ENCODE assay signal across 9 mouse cellular contexts in the genomic region with DNA sequence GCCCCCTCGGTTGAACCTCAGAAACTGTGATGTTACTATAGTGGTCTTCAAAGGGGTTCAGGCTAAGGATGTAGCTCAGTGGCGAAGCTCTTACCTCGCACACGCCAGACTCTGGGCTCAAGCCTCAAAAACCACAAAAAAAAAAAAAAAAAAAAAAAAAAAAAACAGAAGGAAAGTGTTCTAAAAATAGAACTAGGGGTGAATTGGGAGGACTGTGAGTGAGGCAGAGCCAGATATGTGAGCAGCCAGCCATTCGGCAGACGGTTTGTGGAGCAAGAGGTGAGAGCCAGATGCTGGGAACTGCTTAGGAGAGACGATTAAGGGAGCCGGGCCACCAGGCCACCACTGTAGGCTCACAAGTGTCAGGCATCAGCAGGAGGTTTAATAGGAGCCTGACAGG.
DNase-seq lines count a peak whose midpoint lies in the region; ATAC-seq and TF ChIP-seq lines count a peak whose summit lies in the region.
"Had no signal": no experiment of that assay in that cellular context is flagged by ENCODE, and none has a peak within 500 bp of the region (broad histone marks: within the 10 kb centered on the region; RNA-seq: fewer than 3 reads in every experiment).

No protein-coding gene starts in this region.

- peaks cover 10% of the 10 kb centered on the region; the same call in 1 of the 2 replicates for H3K36me3 ChIP-seq in kidney, postnatal 0 days (ENCODE audit: insufficient read depth, low read length)
- H3K36me3 ChIP-seq in MEL (ENCODE audit: control insufficient read depth in 1 of 2, insufficient read depth in 2 of 2, low read length in 2 of 2) = peaks cover 0 to 2% of the 10 kb centered on the region in 2 experiments; a peak in 1 of 4 replicates
- H3K36me3 ChIP-seq in intestine, embryonic 14.5 days (ENCODE audit: control insufficient read depth, insufficient read depth, low read length) = no peaks in the 10 kb centered on the region

- no peak for TF ChIP-seq POLR2A in MEL (IDR thresholded peaks at IDR 0.05; ENCODE audit: control insufficient read depth in 1 of 2, insufficient read depth in 1 of 2, low read depth in 1 of 2, low read length in 2 of 2, poor library complexity in 1 of 2)

- peaks cover 18% of the 10 kb centered on the region for H3K4me1 ChIP-seq in kidney, postnatal 0 days (replicated peaks; ENCODE audit: insufficient read depth, low read length)
- H3K4me1 ChIP-seq in MEL (ENCODE audit: control insufficient read depth in 1 of 2, insufficient read depth in 2 of 2, low read length in 2 of 2) = peaks cover 0 to 8% of the 10 kb centered on the region in 2 experiments; a peak in 2 of 4 replicates
- H3K4me1 ChIP-seq in brown adipose tissue, adult 24 weeks (ENCODE audit: control insufficient read depth, insufficient read depth, insufficient read length, low read length) = peaks cover 64% of the 10 kb centered on the region
- H3K4me1 ChIP-seq in intestine, embryonic 14.5 days (replicated peaks; ENCODE audit: control insufficient read depth, insufficient read depth, low read length) = peaks cover 24% of the 10 kb centered on the region

- no peak for TF ChIP-seq EP300 in MEL (IDR thresholded peaks at IDR 0.05; ENCODE audit: low read depth in 1 of 2, low read length in 2 of 2)

- H3K79me2 ChIP-seq in MEL (ENCODE audit: control insufficient read depth, insufficient read depth, low read length, poor library complexity) = no peaks in the 10 kb centered on the region

- H3K4me2 ChIP-seq in kidney, postnatal 0 days (ENCODE audit: low read length) = 0 out of 2 replicates have a peak overlapping the region, but pooled peaks have one; percentile 2
- no peak overlapping the region for H3K4me2 ChIP-seq in intestine, embryonic 14.5 days (ENCODE audit: low read length)

- peak; percentile 67 for DNase-seq in kidney, postnatal 0 days (ENCODE audit: low spot score)
- DNase-seq in kidney, adult 11 months = no peak
- DNase-seq in MEL (ENCODE audit: low read depth, low spot score) = peak; percentile 31
- no peak for DNase-seq in intestine, embryonic 14.5 days (ENCODE audit: low spot score)
- no peak for DNase-seq in T-cell, adult 2 months (ENCODE audit: low spot score)
- DNase-seq in frontal cortex, postnatal 10 days (ENCODE audit: low spot score in 2 of 2) = no peak
- DNase-seq in c-Kit-positive CD71-positive TER-119-positive erythroid progenitor cells, embryonic 14.5 days (ENCODE audit: low spot score) = no peak
- DNase-seq: cerebellum, adult 11-12 months had no signal

- 24% methylated on average over 8 of the region's 8 CpGs for WGBS in kidney, postnatal 0 days
- WGBS in intestine, embryonic 14.5 days = 30% methylated on average over 8 of the region's 8 CpGs

- no peak overlapping the region for H3K4me3 ChIP-seq in kidney, postnatal 0 days (replicated peaks; ENCODE audit: low read depth, low read length)
- no peak overlapping the region for H3K4me3 ChIP-seq in MEL (ENCODE audit: control insufficient read depth in 1 of 2, insufficient read depth in 1 of 2, low read depth in 2 of 2, low read length in 2 of 2)
- no peak overlapping the region for H3K4me3 ChIP-seq in brown adipose tissue, adult 24 weeks (ENCODE audit: insufficient read depth, low read depth, low read length)
- no peak overlapping the region for H3K4me3 ChIP-seq in intestine, embryonic 14.5 days (ENCODE audit: low read depth, low read length)

- no peak for TF ChIP-seq CTCF in kidney, postnatal 0 days (IDR thresholded peaks at IDR 0.05; ENCODE audit: low read depth)
- TF ChIP-seq CTCF in MEL (IDR thresholded peaks at IDR 0.05 in 2 of 3, conservative IDR thresholded peaks at IDR 0.05 in 1 of 3; ENCODE audit: control insufficient read depth in 1 of 3, insufficient read depth in 1 of 3, low read depth in 2 of 3, low read length in 3 of 3, poor library complexity in 1 of 3, severe bottlenecking in 1 of 3) = no peak

- no peak for ATAC-seq in kidney, postnatal 0 days (replicated peaks; ENCODE audit: low FRiP score, low read depth)
- ATAC-seq in intestine, embryonic 14.5 days (replicated peaks; ENCODE audit: low FRiP score, low TSS enrichment, low read depth) = no peak

- peak overlapping the region; percentile 65 for H3K27ac ChIP-seq in kidney, postnatal 0 days
- H3K27ac ChIP-seq in MEL (ENCODE audit: control insufficient read depth, low read depth, low read length) = no peak overlapping the region
- peak overlapping the region; percentile 97 for H3K27ac ChIP-seq in brown adipose tissue, adult 24 weeks (replicated peaks; ENCODE audit: low read depth, low read length)
- H3K27ac ChIP-seq in intestine, embryonic 14.5 days (ENCODE audit: low read depth) = peak overlapping the region; percentile 84

- 0 out of 2 replicates have a peak overlapping the region, but pooled peaks have one; percentile 1 for H3K9ac ChIP-seq in kidney, postnatal 0 days (ENCODE audit: low read depth, low read length)
- H3K9ac ChIP-seq in MEL (ENCODE audit: control insufficient read depth, low read depth, low read length, poor library complexity, severe bottlenecking) = no peak overlapping the region
- no peak overlapping the region for H3K9ac ChIP-seq in intestine, embryonic 14.5 days (ENCODE audit: low read length)

- no peaks in the 10 kb centered on the region for H3K27me3 ChIP-seq in kidney, postnatal 0 days (ENCODE audit: insufficient read depth, low read length)
- peaks cover 0 to 1% of the 10 kb centered on the region in 2 experiments; a peak in 1 of 4 replicates for H3K27me3 ChIP-seq in MEL (ENCODE audit: control insufficient read depth in 1 of 2, insufficient read depth in 2 of 2, low read length in 2 of 2)
- no peaks in the 10 kb centered on the region for H3K27me3 ChIP-seq in intestine, embryonic 14.5 days (replicated peaks; ENCODE audit: control insufficient read depth, insufficient read depth, low read length)

- no peaks in the 10 kb centered on the region for H3K9me3 ChIP-seq in kidney, postnatal 0 days (replicated peaks; ENCODE audit: low read length)
- H3K9me3 ChIP-seq in MEL (replicated peaks; ENCODE audit: insufficient read depth, low read length) = no peaks in the 10 kb centered on the region
- H3K9me3 ChIP-seq in intestine, embryonic 14.5 days (ENCODE audit: control insufficient read depth, low read length) = peaks cover 6% of the 10 kb centered on the region; the same call in 1 of the 2 replicates

- no peak for TF ChIP-seq RAD21 in MEL (IDR thresholded peaks at IDR 0.05; ENCODE audit: low read depth, low read length)

TF ChIP-seq in MEL, 35 proteins besides CTCF, POLR2A, EP300 and RAD21:
- peak; percentile 85 for TF ChIP-seq ZNF384 (IDR thresholded peaks at IDR 0.05; ENCODE audit: low read depth, low read length)
- peak; percentile 64; the same call in 1 of the 2 replicates for TF ChIP-seq MEF2A (IDR thresholded peaks at IDR 0.05; ENCODE audit: extremely low read depth, insufficient replicate concordance, low read depth, low read length, poor library complexity, severe bottlenecking)
- TF ChIP-seq MYC (IDR thresholded peaks at IDR 0.05; ENCODE audit: low read depth, low read length) = no peak
TF ChIP-seq in MEL: peak in this region for 2.

Comparison
In these comparisons a context has a peak if more than half of its experiments do, and no peak if none do; other contexts are left out.
1. DNase-seq: peak in kidney, postnatal 0 days (single experiment) and MEL (single experiment); none in kidney, adult 11 months (single experiment), intestine, embryonic 14.5 days (single experiment), T-cell, adult 2 months (single experiment), frontal cortex, postnatal 10 days (0 of 2) and c-Kit-positive CD71-positive TER-119-positive erythroid progenitor cells, embryonic 14.5 days (single experiment).